Mouse (Mus musculus): ENCODE measurements around the gene Nrap.

The Nrap gene

GRCm38 (mm10) chr19:56396669-56397621, 7.1 kb upstream of the Nrap start, which contains the start of gene Casp7:
Casp7 (plus strand) TSS chr19:56397129.
- peak; percentile 3 for DNase-seq

GRCm38 (mm10) chr19:56396227-56396626, 6.4 kb upstream of the Nrap start:
- DNase-seq: no peak

DNA sequence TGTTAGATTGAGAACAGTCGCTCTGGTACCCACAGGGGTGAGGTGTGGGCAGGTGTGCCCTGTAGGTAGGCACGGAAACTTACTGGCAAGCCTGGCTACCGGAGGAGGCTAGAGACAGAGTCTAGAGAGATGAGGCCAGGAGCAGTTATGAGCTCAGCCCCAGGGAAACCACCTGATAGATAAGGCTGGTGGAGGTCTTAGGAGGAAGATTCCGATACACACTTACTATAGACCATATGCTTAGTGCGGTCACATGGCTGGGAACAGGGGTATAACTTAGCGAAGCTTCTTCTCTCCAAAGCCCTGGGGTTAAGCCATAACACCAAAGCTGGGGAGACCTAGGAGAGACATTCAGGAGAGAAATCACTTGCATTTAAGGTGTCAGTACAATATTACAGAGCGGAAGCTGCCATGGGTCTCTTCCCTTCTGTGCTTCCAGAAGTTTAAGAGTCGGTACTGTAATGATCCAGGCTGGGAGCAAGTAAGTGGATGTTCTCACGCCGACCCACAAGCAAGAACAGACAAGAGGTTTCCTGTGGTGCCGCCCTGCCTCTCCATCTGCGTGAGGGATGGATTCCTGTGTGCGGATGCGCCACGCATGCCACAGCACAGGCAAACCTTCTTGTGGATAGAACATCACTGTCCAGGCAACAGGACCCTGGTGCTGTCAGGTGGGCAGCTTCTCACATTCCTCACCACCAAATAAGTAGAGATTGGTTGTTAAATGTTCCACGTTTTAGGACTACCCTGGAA, 5.5 kb upstream of the Nrap start:
- no peak for DNase-seq

GRCm38 (mm10) chr19:56393311-56393866, 3.6 kb upstream of the Nrap start:
- DNase-seq: no peak

DNA sequence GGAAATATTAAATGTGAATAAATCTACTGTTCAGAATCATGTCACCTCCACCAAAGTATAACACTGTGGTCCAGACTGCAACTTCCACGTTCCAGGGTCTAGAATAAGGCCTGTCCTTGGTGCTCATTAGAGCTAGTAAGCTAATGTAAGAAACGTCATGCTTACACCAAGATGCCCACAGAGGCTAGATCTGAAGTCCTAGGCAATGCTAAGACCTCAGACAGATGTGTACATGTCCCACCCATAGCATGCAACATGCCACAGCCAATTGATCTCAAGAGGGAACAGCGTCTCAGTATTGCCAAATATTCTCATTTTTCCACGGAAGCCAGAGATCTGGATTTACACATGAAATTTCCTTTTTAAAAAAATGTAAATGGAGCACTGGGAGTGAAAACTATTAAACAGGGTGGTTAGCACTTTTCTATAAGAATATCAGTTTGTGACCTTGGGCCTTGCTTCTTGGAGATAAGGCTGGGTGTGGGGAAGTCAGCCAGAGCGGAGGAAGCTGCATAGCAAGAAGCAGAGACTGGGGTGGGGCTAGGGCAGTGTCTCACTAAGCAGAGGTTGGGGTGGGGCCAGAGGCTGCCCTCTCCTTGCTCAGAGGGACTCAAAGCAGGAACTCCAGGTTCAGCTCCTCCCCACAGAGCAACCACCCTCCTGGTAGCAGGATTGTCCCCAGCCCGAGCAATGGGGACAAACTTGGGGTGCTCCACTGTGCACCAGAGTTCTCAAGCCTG, 1.6 kb upstream of the Nrap start:
- no peak for DNase-seq

- DNase-seq: no peak
Measured at GRCm38 (mm10) chr19:56389176-56389575, 661 bp downstream of the Nrap start.

- DNase-seq: no peak
Measured at GRCm38 (mm10) chr19:56387726-56388302, 2.0 kb downstream of the Nrap start.

GRCm38 (mm10) chr19:56386095-56386494, 3.7 kb downstream of the Nrap start:
- DNase-seq: no peak

DNA sequence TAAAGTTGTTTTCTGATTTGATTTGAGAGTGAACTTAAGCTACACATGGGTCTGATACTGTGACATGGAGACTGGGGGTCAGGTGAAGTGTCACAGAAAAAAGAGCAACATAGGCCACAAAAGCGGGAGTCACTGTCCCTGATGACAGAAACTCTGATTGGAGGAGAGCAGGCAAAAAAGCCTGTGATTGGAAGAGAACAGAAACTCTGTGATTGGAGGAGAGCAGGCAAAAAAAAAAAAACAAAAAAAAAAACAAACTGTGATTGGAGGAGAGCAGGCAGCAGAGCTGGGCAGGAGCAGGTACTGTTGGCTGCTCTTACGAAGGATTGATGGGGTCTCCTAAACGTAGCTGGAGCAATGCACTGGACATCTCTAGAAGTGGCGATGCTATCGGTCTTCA, 4.3 kb downstream of the Nrap start:
- no peak for DNase-seq

DNA sequence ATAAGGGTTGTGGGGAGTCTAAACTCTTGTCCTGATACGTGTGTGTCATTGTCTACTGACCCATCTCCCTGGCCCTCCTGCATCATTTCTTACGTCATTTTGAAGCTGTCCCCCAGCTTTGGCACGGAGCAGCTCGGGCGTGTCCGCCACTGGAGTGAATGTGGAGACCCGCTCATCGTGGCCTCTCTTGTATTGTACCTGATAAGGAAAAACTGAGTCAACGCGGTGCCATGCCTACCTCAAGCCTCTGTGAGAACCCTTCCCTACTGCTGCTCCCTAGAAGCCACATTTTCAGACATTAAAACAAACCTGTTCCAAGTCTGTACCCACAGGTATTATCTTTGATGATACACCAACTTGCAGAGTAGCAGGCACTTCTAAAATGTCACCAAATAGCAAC, 8.4 kb downstream of the Nrap start:
- DNase-seq: no peak

GRCm38 (mm10) chr19:56380341-56380740, 9.5 kb downstream of the Nrap start:
- no peak for DNase-seq

DNA sequence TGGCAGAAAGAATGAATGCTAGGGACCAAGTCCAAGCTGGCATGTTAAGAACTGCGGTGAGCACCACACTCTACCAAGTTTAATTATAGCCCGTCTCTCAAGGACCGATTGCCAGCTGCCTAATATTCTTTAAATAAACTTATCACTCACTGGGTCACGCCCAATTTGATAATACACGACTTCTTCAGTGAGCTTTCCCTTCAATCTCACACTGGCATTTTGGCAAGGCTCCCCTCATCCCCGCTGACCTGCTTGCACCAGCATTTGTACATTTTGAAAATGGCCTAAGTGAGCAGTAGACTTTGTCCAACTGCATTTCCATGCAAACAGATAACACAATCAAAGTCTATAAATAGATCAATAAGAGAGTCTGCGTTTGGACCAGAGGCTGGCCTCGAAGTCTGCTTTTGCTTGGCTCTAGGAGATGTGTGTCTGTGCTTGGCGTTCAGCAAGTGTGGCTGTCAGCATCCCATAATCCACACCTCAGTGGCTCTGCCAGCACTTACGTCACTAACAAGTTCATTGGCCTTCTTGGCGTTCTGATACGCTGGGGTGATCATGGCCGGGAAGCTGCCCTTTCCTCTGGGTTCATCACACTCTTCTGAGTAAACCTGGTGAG, 11.2 kb downstream of the Nrap start:
- no peak for DNase-seq

- DNase-seq: no peak
Measured at GRCm38 (mm10) chr19:56378007-56378406, 11.8 kb downstream of the Nrap start.

DNA sequence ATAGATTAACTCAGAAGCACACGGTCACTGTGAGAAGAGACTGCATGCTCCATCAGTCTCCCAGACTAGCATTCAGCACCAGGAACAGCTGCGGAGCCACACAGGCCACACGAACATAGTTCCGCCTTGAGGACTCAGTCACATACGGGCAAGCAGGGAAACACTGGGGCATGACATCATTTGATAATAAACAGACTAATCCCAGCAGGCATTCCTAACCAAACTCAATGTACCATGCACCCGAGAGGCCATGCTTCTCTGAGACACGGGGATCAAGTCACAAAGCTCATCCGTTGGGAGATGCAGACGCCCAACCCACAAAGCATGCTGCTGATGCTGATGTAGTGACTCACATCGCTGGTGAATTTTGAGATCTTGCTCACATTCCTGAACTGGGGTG, 15.8 kb downstream of the Nrap start:
- DNase-seq: no peak

GRCm38 (mm10) chr19:56373246-56373645, 16.6 kb downstream of the Nrap start:
- no peak for DNase-seq

DNA sequence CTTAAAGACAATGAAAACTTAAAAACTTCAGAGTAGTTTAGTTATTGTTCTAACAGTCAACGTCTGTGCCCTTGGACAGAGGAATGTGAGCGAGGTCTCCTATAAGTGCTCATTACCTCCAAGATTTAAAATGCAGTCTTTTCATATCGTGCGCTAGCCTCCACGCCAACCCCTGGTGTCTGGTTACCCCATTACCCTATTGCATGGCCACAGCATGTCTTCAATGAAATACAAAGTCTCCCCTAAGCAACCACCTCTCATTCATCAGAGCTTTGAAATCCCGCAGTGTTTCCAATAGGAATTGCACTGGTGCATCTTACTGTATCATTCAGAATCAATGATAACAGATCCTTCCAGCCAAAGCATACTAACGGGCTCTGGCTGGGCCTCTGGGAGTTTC, 17.6 kb downstream of the Nrap start:
- DNase-seq: no peak

- no peak for DNase-seq
Measured at GRCm38 (mm10) chr19:56370389-56371150, 19.3 kb downstream of the Nrap start.

DNA sequence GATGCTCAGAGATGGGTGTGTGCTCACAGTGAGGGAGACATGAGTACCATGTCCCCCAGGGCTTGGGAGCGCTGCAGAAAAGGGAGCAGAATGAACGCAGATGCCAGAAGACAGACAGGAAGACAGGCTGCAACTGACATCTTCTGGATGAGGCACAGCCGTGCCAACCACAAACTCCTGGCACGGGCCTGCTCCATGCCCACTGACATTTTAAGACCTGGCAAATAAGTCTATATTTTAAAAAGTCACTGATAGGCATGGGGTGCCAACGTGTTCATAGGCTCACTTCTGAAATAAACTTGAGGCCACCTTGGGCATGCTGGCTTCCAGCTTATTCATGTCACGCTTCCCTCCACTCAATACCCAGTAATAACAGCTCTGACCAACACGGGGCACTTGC, 20.9 kb downstream of the Nrap start:
- no peak for DNase-seq

- DNase-seq: no peak
Measured at GRCm38 (mm10) chr19:56367778-56368177, 22.1 kb downstream of the Nrap start.

- DNase-seq: no peak
Measured at GRCm38 (mm10) chr19:56366625-56367024, 23.2 kb downstream of the Nrap start.

DNA sequence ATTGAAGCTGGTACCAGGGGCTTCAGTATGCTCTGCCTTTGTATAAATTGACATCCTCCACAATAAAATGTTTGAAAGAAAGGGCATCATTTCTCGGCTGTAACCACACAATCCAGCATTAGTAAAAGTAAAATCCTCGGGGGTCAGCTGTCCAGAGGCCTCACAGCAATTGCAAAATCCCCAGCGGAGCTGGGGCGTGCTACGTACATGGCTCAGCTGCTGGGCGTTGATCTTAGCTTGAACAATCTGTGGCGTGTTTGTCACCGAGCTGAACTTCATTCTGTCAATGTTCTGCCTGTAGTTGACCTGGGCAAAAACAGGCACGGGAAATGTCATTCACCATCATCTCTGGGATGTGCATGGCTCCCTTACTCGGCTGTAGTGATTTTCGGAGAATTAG, 23.7 kb downstream of the Nrap start:
- DNase-seq: no peak
